Mouse (Mus musculus) lung, postnatal 4 days (tissue): Measurements from ENCODE around the gene Slc25a26.

Experiments
- DNase-seq, 2 experiments: peaks; one replicate each; pipeline ENCODE4 v3.0.0; 2021

The Slc25a26 gene

DNA sequence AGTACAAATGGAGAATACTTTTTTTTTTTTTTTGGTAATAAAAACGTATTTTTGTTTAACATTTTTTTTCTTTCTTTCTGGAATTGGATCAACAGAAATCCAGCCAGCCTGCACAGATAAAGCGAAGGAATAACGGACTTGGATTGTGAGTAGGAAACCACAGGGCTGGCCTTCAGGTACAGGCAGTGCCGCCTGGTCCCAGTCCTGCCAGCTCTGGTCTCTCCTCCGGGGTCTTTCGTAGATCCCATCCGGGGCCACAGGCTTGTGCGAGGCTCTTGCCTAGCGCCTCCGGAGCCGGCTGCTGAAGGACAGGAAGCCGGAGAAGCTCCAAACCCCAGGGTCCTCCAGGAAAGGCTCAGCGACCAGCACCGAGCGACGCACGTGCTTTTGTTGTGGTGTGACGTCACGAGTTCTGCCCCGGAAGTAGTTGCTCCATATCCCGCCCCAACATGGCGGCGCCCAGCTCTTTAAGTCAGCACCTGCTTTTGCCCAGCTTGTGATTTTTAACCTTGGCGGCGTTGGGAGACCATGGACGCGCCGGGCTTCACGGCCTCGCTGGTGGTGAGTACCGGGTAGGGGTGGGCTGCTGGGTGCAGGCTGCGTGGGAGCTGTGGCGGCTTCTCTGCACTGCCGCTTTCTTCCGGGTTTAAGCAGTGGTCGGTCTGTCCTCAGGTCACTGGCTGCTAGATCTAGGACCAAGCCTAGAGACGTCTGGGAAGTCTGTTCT is at the start of gene Slc25a26:
Gene Slc25a26 (plus strand): TSS at position 435 of the 727 bp plus-strand sequence.
- DNase-seq = peak; percentile 88 to 89

DNA sequence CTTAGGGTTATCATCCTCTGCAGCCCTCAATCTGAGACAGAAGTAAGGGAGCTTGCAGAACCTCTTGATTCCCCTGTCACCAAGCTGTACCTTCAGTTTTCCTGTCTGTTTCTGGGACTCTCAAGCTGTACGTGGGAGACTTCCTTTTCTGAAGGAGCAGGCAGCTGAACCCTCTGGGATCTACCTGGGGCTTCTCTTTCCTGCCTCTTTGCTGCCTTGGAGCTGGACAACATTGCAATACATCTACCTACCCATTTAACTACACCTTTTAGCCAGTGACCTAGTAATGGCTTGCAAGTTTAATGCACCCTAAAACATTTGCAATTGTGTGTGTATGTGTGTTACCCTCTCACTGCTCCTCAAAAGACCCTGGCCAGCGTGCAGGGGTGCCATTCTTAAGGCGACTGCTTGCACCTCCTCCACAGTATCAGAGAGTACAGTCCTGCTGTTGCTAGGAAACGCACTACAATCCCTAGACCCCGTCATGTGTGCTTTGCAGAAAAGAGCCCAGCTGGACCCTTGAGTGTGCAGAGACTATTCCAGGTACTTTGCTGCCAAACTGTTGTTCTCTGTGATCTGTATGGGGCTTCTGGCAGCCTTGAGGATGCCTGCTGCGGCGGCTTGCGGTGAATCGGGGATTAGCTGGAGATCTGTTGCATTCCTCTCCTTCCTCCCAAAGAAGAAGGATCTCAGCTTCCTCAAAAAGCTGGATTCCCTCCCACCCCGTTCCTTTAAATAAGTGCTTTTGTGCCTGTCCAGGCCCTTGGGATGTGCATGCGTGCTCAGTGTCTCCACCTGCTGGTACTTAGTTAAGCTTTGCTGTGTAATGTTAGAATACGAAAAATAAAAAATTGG is 35.9 kb upstream of the Slc25a26 start:
- DNase-seq = peak; percentile 49 to 59

DNA sequence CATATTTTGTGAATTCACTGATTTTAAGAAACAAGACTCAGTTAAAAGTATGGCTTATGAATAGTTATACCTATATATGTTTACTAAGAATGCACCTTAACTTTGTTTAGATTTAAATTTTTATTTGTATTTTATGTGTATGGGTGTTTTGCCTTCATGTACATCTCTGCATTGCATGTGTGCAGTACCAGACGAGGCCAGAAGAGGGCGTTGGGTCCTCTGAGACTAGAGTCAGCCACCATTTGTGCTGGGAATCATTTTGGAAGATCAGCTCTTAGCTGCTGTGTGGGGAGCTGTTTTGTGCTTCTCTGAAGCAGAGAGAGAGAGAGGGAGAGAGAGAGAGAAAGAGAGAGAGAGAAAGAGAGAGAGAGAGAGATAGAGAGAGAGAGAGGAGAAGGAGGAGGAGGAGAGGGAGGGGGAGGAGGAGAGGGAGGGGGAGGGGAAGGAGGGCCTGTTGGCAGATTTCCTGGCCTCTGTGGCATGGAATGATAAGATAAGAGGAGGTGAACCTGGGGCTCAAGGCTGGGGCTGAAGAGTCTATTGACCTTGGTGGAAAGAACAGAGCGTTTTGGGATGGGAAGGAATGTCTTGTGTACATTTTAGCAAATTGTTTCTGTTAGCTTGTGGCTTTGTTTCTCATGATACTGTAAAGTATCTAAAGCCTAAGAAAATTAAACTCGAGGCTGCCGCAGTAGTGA is 33.5 kb upstream of the Slc25a26 start:
- peak in 1 of 2 experiments; percentile 15 for DNase-seq

DNA sequence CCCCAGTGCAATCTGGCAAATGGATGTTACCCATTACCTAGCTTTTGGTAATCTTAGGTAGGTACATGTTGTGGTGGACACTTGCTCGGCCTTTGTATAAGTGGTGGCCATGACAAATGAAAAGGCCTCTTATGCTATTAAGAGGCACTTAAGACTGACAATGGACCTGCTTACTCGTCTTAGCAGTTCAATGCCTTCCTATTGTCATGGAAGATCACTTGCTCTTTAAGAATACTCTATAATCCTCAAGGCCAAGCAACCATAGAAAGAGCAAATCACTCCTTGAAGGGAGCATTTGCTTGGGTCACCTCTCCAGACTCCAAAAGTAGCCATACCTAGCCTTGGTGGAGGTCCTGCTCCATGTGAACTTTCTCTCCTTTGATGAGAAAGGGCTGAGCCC is 7.4 kb upstream of the Slc25a26 start:
- DNase-seq = no peak

DNA sequence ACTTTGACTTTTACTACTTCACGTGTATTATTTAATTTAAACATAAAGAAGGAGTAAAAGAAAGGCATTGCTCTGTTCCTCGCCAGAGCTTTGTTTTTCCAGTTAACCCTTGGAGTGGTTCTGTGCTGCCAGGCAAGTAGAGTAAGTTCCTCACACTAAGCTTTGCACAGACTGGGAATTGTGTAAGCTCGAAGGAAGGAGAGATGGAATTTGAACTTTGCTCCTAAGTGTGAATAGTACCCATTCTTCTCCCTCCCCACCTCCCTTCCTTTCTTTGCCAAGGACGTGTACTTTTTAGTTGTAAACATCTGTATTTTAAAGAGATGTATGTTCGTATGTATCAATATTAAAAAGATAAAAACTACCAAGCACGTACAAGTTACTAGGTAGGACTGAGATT is 3.8 kb downstream of the Slc25a26 start:
- no peak for DNase-seq

DNA sequence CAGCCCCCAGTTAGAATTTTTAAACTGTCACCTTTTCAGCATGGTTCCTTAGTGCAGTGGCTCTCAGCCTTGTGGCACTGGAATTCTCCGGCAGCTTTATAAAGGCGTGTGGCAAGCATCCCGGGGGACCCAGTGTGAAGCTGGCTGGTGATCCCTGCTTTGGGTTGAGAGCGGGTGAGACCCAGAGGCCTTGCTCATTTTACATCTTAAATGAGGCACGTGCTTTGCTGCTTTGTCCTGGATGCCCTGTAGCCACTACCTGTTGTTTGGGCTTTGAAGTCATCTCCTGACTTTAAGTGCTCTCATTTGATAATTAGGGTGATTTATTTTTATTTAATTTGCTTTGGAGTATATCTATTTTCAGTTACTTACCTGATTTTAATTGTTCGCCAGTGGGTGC is 7.8 kb downstream of the Slc25a26 start:
- no peak for DNase-seq

DNA sequence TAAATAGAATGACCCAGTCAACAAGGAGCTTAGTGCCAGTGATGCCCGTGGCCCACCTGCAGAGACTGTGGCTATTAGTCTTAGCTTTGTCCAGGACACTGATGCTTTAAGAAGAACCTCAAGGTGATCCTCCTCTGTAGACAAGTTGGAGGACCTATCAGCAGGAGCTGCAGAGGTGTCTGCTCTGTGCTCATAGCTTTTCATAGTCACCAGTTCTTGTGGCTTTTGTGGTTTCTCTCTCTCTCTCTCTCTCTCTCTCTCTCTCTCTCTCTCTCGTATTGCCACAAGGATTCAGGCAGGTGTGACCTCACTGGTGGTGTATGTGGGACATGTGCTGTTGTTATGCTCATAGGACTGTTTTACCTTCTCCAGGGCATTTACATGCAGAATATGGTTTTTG is 8.7 kb downstream of the Slc25a26 start:
- DNase-seq = no peak

DNA sequence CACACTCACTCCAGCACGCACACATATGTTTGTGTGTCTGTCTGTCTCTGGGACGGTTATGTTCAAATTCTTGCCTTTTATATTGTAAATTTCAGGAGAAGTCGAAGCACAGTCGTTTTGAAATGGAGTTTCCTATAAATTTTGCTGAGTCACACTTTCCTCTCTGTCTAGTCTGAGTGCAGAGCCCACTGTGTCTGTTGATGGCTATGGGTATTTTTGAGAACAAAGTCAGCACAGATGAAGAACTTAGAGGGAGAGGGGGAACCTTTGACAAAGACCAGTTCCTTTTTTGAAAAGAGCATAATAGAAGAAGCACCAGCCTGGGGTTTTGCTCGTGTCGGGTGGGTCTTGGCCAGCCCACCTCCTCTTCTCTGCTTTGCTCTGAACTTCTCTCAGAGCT is 9.1 kb downstream of the Slc25a26 start:
- no peak for DNase-seq

DNA sequence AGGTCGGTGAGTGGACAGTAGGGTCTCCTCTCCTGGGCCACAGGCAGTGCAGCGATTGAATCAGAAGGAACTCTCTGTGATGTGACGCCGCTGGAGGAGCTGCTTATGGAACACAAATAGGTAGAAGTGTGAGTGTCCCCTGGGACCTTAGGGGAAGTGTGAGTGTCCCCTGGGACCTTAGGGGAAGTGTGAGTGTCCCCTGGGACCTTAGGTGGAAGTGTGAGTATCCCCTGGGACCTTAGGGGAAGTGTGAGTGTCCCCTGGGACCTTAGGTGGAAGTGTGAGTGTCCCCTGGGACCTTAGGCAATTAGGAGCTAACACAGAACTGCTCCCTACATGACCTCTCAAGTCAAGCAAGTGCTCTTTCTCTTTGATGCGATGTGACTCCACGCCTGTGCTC is 18.0 kb downstream of the Slc25a26 start:
- no peak for DNase-seq

DNA sequence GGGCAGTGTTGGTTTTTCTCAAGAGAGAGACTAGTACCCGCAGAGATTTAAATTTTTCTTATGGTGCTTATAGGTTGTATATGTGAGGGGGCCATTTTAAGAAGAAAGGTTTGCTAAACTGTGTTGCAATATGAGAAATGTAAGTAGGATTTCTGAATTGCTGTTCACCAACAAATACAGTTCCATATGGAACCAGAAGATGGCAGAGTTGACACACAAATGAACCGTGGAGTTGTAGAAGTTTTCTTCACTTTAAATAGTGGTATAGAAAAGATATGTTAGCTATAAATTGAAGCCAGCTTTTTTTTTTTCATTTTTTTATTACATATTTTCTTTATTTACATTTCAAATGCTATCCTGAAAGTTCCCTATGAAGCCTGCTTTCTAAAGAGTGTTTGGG is 24.2 kb downstream of the Slc25a26 start:
- peak in 1 of 2 experiments; percentile 16 for DNase-seq

DNA sequence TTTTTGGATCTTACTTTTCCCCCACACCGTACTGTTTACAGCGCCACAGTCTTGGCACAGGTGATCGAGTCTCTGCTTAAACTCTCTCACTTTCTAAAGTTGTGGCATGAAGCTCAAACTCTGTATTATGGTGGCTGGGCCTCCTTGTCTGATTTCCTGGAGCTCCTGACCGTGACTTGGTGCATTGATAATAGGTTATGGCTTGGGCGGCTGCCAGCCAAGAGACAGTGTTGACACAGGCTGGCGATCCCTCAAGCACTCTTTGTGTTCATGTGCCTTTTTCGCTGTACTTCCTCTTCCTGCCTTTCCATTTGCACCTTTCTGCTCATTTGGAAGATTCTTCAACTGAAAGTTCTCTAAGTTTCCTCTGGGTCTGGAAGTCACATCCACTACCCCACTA is 30.6 kb downstream of the Slc25a26 start:
- no peak for DNase-seq

DNA sequence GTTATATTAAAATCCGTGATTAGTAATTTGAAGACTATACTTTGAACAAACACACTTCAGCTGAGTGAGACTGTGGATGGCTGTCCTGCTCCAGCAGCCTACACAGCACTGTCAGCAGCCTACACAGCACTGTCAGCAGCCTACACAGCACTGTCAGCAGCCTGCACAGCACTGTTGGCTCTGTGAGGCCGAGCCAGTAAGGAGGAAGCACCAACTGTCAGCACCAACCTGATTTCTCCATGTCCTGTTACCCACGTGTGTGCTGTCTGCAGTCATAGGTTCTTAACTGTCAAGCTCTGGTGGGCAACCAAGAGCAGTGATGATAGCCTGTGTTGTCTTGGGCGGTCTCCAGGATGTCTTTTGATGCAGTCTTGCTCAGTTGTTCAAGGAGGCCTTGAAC is 32.0 kb downstream of the Slc25a26 start:
- DNase-seq = no peak

DNA sequence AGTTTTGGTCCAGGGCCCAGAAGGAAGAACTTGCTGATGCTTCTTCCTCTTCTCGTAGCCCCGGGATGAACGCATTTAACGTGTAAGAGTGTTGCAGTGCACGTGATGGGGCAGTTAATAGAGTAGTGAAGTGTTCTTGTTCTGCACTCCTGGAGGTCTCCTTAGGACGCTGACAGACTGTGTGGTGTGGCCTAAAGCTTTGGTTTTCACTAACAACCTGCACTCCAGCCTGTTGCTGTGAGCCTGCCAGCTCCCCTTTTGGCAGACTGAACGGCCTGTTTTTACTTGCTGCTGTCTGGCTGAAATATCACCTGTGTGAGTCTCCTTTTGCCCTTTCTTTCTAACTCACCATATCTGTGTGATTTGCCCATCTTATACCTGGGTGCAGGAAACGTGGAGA is 36.3 kb downstream of the Slc25a26 start:
- DNase-seq = no peak

DNA sequence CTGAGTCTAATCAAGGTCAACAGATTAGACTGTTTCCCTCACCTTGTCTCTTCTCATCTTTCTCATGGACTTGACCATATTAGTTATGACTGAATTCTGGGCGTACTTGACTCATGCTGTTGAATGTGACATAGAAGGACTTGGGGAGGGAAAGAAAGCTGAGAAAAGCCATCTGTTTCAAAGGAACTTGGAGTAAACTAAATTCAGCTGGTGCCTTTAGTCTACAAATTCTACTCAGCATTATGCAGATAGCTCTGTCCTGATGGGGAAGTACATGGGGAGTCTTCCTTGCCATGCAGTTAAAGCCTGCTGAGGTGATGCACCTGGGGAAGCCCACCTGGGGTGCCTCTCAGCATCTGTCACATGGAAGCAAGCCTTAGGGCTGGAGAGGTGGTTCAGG is 37.5 kb downstream of the Slc25a26 start:
- no peak for DNase-seq

DNA sequence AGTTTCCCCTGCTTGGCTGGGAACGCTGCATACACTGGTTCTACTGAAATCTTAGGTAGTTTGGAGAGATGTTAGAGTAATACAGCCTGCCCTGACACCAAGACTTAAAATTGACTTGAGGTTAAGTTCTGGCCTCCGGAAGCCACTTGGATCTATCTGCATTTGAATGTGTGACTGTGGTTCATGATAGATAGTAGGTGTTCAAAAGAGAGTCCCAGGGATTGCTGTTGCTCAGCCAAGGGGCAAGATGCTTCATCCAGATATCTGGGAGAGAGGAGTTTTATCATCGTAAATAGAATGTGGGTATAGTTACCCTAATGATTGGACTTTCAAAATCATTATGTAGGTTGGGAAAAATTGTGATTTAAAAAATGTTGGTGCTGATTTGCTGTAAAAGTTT is 40.0 kb downstream of the Slc25a26 start:
- no peak for DNase-seq

DNA sequence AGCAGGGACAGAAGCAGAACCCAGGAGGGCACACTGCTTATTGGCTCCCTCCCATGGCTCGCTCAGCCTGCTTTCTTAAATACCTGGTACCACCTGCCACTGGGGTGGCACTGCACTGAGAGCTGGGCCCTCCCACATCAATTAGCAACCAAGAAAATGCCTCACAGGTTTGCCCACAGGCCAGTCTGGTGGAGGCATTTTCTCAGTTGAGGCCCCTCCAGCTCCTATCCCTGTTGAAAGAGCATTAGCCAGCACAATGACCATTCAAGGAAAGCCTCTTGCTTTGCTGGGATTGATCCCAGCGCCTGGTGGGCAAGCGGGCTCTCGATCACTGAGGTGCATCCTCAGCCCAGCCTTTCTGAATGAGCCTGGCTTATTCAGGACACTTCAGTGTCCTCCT is 40.5 kb downstream of the Slc25a26 start:
- DNase-seq = no peak

DNA sequence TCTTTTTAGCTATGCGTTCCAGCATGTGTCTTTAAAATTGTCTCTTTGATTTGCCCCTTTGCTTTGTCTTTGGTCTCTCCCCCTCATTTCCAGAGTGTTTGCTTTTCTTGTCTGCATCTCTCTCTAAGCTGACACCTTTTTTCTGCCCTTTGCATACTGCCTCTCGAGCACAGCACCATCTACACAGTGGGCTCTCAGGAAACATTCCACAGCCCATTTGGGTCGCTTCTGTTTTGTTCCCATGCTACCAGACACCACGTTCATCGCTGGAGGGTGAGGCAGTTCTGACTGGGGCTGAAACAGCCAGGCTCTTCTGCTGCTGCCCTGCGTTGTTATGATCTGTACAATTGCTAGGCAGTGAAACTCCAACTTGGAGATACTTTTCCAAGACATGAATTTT is 41.0 kb downstream of the Slc25a26 start:
- DNase-seq = no peak

DNA sequence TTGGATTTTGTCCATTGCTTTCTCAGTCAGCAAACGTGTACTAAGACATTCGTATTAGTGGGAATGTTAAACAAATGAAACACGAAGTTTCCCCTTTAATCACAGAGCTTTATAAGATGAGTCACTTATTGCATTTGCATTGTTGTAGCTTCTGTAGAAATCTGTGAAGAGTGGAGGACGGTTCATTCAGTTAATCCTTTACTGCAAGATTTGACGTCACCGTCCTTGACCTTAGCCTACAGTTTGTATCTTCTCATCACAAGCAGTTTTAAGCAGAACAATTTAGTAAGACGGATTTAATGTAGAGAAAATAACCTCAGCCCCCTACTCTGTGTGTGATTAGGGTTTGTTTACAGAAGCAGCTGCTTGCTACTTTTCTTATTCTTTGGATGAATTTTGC is 41.7 kb downstream of the Slc25a26 start:
- DNase-seq = no peak

DNA sequence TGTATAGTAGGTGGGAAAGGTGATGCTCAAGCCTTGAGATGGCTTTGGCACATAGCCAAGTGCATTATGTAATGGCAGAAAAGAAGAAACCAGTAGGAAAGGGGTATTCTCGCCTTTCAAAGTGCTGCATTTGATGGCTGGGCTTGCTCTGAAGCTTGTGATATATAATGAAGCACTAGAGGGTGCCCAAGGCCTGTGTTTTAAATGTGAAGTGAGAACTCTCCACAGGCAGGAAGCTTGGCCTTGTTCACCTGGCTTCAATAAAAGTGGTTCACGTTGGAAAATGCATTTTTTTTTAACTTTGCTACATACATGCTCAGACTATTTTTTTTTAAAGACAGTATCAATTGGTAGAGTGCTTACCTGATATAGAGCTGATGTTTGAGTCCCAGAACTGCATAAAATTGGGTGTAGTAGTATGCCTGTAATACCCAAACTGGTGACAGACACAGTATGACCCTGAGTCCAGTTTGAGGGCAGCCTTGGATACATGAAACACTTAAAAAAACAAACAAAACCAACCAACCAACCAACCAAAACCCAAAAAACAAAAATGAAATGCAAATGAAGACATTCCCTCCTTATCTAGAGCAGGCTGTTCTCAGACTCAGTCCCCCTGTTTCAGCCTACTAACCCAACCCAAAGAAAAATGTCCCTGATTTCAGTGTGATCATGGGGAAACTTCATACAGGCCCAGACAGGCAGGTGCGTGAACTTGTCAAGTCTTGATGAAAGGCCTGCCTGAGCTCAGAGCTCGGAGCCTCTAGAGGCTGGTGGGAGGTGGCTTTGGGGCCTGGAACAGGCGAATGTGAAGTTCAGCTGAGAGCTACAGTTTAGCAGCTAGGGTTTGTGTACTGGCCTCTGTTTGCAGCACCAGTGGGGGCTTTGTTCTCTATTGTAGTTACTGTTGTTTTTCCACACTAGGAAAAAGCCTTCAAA is 44.0 kb downstream of the Slc25a26 start:
- peak in 1 of 2 experiments; percentile 33 for DNase-seq

DNA sequence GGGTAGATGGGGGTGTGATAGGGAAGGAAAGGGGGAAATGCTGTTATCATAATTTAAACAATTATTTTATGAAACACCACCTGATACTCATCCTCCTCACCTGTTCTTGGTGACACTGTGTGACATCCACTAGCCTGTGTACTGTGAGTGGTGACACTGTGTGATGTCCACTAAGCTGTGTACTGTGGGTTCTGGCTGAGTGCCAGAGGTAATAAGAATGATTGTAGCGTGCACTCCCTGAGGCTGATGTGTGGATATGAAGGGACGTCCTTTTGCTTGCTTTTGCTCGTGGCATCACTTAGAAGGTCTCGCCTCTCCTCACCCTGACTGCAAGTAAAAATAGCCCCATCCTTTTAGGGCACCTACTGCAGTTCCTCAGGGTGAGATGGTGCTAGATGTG is 47.1 kb downstream of the Slc25a26 start:
- DNase-seq = no peak

DNA sequence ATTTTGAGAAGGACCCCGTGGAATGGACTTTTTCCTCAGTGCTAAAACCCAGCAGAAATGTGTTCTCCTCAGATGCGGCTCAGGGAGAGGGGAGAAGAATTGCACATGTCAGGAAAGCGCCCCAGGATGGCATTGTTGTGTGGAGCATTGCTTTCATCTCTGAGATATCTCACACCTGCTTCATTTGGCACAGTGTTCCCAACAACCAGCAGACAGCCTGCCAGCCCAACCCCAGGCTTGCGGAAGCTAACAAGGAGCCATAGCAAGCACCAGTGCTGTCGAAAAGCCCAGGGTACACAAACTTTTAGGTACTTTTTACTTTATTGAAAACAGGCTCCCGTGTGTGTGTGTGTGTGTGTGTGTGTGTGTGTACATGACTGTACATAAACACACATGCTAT is 50.2 kb downstream of the Slc25a26 start:
- DNase-seq = no peak

DNA sequence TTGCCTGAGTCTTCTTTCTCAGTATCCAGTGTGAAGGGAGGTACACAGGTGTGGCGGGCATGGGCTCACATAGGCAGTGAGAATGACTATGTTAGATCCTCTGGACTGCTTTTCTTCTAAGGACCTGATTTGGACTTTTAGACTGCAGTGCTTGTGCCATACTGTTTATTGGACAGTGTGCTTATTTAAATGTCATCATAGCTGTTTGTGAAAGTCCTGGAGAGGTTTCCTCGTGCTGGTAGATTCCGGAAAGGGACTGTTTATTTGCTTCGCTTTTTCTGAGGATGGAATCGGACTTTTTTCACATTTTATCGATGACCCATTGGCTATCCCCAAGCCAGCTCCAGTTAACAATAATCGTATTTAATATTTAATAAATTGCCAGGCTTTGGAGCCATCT is 50.7 kb downstream of the Slc25a26 start:
- DNase-seq = no peak

DNA sequence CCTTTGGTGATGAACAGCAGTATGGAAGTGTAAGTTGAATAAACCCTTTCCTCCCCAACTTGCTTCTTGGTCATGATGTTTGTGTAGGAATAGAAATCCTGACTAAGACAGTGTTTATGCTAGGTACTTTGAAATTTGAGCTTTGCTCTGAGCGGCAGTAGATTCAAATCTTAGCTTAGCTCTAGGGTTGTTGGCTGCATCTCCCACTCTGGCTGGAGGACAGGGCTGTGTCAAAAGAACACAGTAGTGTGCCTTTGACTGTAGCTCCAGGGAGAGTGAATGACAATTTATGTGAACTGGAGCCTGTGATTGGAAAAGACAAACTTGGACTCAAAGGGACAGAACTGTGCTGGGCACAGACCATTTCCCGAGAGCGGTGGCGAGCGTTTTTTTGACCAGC is 53.0 kb downstream of the Slc25a26 start:
- DNase-seq = no peak
